Mouse (Mus musculus) CH12.LX (cell line): Measurements from ENCODE around the gene Phf20. TPM values are rescaled to one million over a fixed set of nuclear protein-coding genes. Genes with fewer than 3 reads are reported as not detected.
A peak's percentile ranks its signal among the peaks of the same experiment; 100 is the strongest.

Source experiments
- DNase-seq: peaks from one replicate; pipeline ENCODE4 v3.0.0-alpha.2; 2013; ENCODE audit errors: extremely low read depth
- H3K27ac ChIP-seq: 2 replicates; pipeline ENCODE4 v1.5.1; 2012; ENCODE audit warnings: low read depth, mild to moderate bottlenecking, control low read depth, moderate library complexity; ENCODE audit not compliant: insufficient read depth
- H3K27me3 ChIP-seq: replicated peaks from 2 replicates; pipeline ENCODE3; 2012; ENCODE audit warnings: inconsistent platforms
- H3K36me3 ChIP-seq, 2 experiments: replicated peaks in 1 of 2; 2 replicates each; pipeline versions ENCODE3 to v1.6.1; 2012; ENCODE audit warnings: inconsistent platforms in 1 of 2, low read length in 1 of 2, mild to moderate bottlenecking in 1 of 2, mixed read lengths in 1 of 2, moderate library complexity in 1 of 2; ENCODE audit not compliant: control insufficient read depth in 1 of 2, insufficient read depth in 1 of 2
- H3K4me1 ChIP-seq, 2 experiments: 2 replicates each; pipeline ENCODE4 v1.6.1; 2012; ENCODE audit warnings: inconsistent platforms in 1 of 2, moderate library complexity in 1 of 2; ENCODE audit not compliant: insufficient read depth in 2 of 2, control insufficient read depth in 1 of 2
- H3K4me2 ChIP-seq: 2 replicates; pipeline ENCODE4 v1.6.1; 2012; ENCODE audit warnings: low read depth, mild to moderate bottlenecking, control low read depth; ENCODE audit not compliant: poor library complexity, insufficient read depth, severe bottlenecking
- H3K4me3 ChIP-seq, 3 experiments: fragments of 150-350 bp in 1 of 3; sonication (generic) in 1 of 3; replicated peaks in 1 of 3; 2 replicates each; pipeline versions ENCODE3 to v1.5.1; 2011 to 2012; ENCODE audit warnings: low read depth in 2 of 3, low read length in 2 of 3, mild to moderate bottlenecking in 2 of 3, moderate library complexity in 2 of 3, control low read depth in 1 of 3, improper control_type of control experiment in 1 of 3, inconsistent platforms in 1 of 3, mixed read lengths in 1 of 3; ENCODE audit not compliant: poor library complexity in 1 of 3
- H3K79me2 ChIP-seq: replicated peaks from 2 replicates; pipeline ENCODE4 v1.6.1; 2012; ENCODE audit warnings: mild to moderate bottlenecking, moderate library complexity; ENCODE audit not compliant: control insufficient read depth, poor library complexity, insufficient read depth, severe bottlenecking; ENCODE audit errors: extremely low read depth
- H3K9ac ChIP-seq: 2 replicates; pipeline ENCODE4 v1.6.1; 2012; ENCODE audit warnings: low read depth, mild to moderate bottlenecking, control low read depth, moderate library complexity; ENCODE audit not compliant: insufficient read depth
- H3K9me3 ChIP-seq: replicated peaks from 2 replicates; pipeline ENCODE3; 2012; ENCODE audit warnings: low read length, inconsistent platforms, mixed read lengths
- CHD1 ChIP-seq: IDR thresholded peaks from 2 replicates; pipeline ENCODE4 v1.6.1; 2012; ENCODE audit warnings: low read depth, low read length, improper control_type of control experiment, inconsistent platforms
- CHD2 ChIP-seq: IDR thresholded peaks from 2 replicates; pipeline ENCODE4 v1.6.1; 2011; ENCODE audit warnings: low read length, improper control_type of control experiment
- CTCF ChIP-seq, 2 experiments: IDR thresholded peaks in 1 of 2; conservative IDR thresholded peaks in 1 of 2; 2 replicates each; pipeline ENCODE4 v1.5.1; 2011 to 2012; ENCODE audit warnings: low read depth in 2 of 2, low read length in 2 of 2, improper control_type of control experiment in 1 of 2, inconsistent platforms in 1 of 2, mild to moderate bottlenecking in 1 of 2, moderate library complexity in 1 of 2
- ELF1 ChIP-seq: IDR thresholded peaks from 2 replicates; pipeline ENCODE4 v1.6.1; 2014; ENCODE audit warnings: low read depth, mild to moderate bottlenecking, inconsistent platforms, low read length, improper control_type of control experiment
- ETS1 ChIP-seq: conservative IDR thresholded peaks from 2 replicates; pipeline ENCODE4 v1.6.1; 2012; ENCODE audit warnings: low read depth, mild to moderate bottlenecking, inconsistent platforms, low read length, improper control_type of control experiment, moderate library complexity
- GABPA ChIP-seq: IDR thresholded peaks from 2 replicates; pipeline ENCODE4 v1.6.1; 2012; ENCODE audit warnings: low read depth, low read length, improper control_type of control experiment, inconsistent platforms; ENCODE audit not compliant: insufficient replicate concordance
- JUND ChIP-seq: conservative IDR thresholded peaks from 2 replicates; pipeline ENCODE4 v1.6.1; 2011; ENCODE audit warnings: low read depth, low read length, improper control_type of control experiment
- MAFK ChIP-seq: IDR thresholded peaks from 2 replicates; pipeline ENCODE4 v1.6.1; 2011; ENCODE audit warnings: low read length, improper control_type of control experiment; ENCODE audit not compliant: insufficient replicate concordance
- MYC ChIP-seq: IDR thresholded peaks from 2 replicates; pipeline ENCODE4 v1.6.1; 2011; ENCODE audit warnings: low read depth, mild to moderate bottlenecking, improper control_type of control experiment, low read length
- NELFE ChIP-seq: IDR thresholded peaks from 2 replicates; pipeline ENCODE4 v1.6.1; 2011; ENCODE audit warnings: low read depth, low read length, improper control_type of control experiment
- NRF1 ChIP-seq: IDR thresholded peaks from 2 replicates; pipeline ENCODE4 v1.6.1; 2014; ENCODE audit warnings: low read depth, mild to moderate bottlenecking, inconsistent platforms, low read length, improper control_type of control experiment, moderate library complexity
- PAX5 ChIP-seq: IDR thresholded peaks from 2 replicates; pipeline ENCODE4 v1.6.1; 2012; ENCODE audit warnings: low read length, inconsistent platforms, mixed read lengths
- SMC3 ChIP-seq: IDR thresholded peaks from 2 replicates; pipeline ENCODE4 v1.6.1; 2011; ENCODE audit warnings: low read depth, low read length, improper control_type of control experiment
- TBP ChIP-seq: conservative IDR thresholded peaks from 2 replicates; pipeline ENCODE4 v1.6.1; 2011; ENCODE audit warnings: low read depth, low read length, improper control_type of control experiment
- dilution Hi-C: fragments of 300-500 bp; cut with MboI; formaldehyde crosslinking; loops from 2 replicates; pipeline ENCODE4 v1.14.3; 2020; ENCODE audit warnings: low sequenced_read_pairs; ENCODE audit not compliant: extremely low pct_unique_long_range_greater_than_20kb, extremely low pct_ligation_motif_present
- in situ Hi-C: fragments of 300-500 bp; cut with MboI; formaldehyde crosslinking; loops from 3 replicates; pipeline ENCODE4 v1.14.3; 2019; ENCODE audit warnings: low sequenced_read_pairs, low pct_ligation_motif_present, low pct_unique_long_range_greater_than_20kb, mixed read lengths
- polyA plus RNA-seq: library from polyadenylated mRNA; unstranded; fragments of >175 nt; gene quantifications from 2 replicates; pipeline ENCODE4 v1.2.1, GENCODE M21; 2012; ENCODE audit warnings: low read depth; ENCODE audit not compliant: insufficient read length
- total RNA-seq, 2 experiments: library from RNA; depleted of rRNA; stranded (reverse); fragments of 300-350 nt in 1 of 2; fragments of >200 nt in 1 of 2; gene quantifications; 2 replicates each; pipeline ENCODE4 v1.2.3; 2012 to 2014

The Phf20 gene
- total and polyA plus RNA-seq, 3 experiments: 11.7 to 17.6 (median 13.3) TPM

DNA sequence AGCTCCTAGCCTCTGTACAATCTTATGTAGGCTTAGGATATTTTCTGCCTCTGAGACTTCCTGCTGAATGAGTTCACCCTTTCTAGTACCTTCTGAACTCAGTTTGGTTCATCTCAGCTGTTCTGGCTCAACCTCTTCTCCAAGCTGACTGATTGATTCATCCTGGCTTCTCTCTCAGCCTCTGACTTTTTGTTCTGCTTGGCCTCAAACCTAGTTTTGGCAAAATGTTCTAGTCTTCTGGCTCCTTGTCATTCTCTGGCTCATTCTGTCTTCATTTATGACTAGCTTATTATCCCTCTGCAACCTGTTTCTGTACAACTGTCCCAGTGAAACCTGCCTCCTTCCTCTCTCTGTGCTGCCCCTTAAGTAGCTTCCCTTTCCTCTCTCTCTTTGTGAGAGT is 122.2 kb downstream of the Phf20 start:
- DNase-seq: no peak
- Histone ChIP-seq H3K27me3 (no peaks in the 10 kb centered on the region), H3K4me3 (no peak overlapping the region)
- TF ChIP-seq CHD1: no peak
- TF ChIP-seq, all 38 proteins: peak for 0
- no peak overlapping the region for H3K27ac ChIP-seq
- peaks cover 3% of the 10 kb centered on the region; the same call in 1 of the 2 replicates for H3K79me2 ChIP-seq
- H3K36me3 ChIP-seq: peaks cover 0 to 52% of the 10 kb centered on the region in 2 experiments
- peaks cover 5 to 20% of the 10 kb centered on the region in 2 experiments; a peak in 3 of 4 replicates for H3K4me1 ChIP-seq
- in situ Hi-C loops: no loop called here
- peaks cover 11% of the 10 kb centered on the region for H3K9me3 ChIP-seq
- no peak overlapping the region for H3K4me2 ChIP-seq
- H3K9ac ChIP-seq: no peak overlapping the region
- dilution Hi-C loops: no loop called here

DNA sequence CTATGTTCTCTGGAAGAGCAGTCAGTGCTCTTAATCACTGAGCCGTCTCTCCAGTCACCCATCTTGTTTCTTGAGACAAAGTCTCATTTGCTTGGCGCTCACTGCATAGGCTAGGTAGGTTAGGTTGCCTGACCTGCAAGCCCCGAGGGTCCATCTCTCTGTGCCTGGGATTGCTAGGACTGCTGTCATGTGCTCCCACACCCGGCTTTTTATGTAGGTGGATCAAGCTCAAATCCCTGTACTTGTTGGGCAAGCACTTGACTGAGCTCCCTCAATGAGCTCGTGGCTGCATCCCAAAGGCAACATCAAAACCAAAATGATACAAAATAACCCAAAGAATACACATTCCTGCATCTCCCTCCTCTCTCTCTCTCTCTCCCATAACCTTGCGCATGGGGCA is 125.3 kb downstream of the Phf20 start:
- Histone ChIP-seq H3K79me2 (no peaks in the 10 kb centered on the region; the same call in 1 of the 2 replicates), H3K9ac (no peak overlapping the region), H3K4me3 (no peak overlapping the region), H3K27me3 (no peaks in the 10 kb centered on the region), H3K4me2 (no peak overlapping the region), H3K27ac (no peak overlapping the region), H3K9me3 (peaks cover 6% of the 10 kb centered on the region), H3K36me3 (peaks cover 0 to 28% of the 10 kb centered on the region in 2 experiments), H3K4me1 (peaks cover 3 to 17% of the 10 kb centered on the region in 2 experiments; a peak in 3 of 4 replicates)
- TF ChIP-seq SMC3 (no peak), NRF1 (no peak), JUND (no peak), ETS1 (no peak), MAFK (no peak), GABPA (no peak), CHD2 (no peak), CTCF (conservative IDR thresholded peaks at IDR 0.05 in 1 of 2, IDR thresholded peaks at IDR 0.05 in 1 of 2; ENCODE audit: low read depth in 2 of 2, low read length in 2 of 2) (no peak), NELFE (no peak), MYC (no peak)
- no peak for DNase-seq
- dilution Hi-C loops (no loop called here), in situ Hi-C loops (no loop called here)

GRCm38 (mm10) chr2:156324116-156324588 is 127.9 kb downstream of the Phf20 start:
- in situ Hi-C loops (no loop called here), dilution Hi-C loops (no loop called here)
- TF ChIP-seq TBP: no peak
- TF ChIP-seq PAX5: no peak
- TF ChIP-seq ELF1: no peak
- TF ChIP-seq CHD2: peak; percentile 65
- H3K27ac ChIP-seq: no peak overlapping the region
- H3K9ac ChIP-seq: no peak overlapping the region
- H3K27me3 ChIP-seq: no peaks in the 10 kb centered on the region
- peaks cover 9% of the 10 kb centered on the region for H3K9me3 ChIP-seq
- H3K4me2 ChIP-seq: peak overlapping the region; percentile 19; the same call in 1 of the 2 replicates
- peaks cover 0 to 26% of the 10 kb centered on the region in 2 experiments for H3K36me3 ChIP-seq
- H3K4me3 ChIP-seq: no peak overlapping the region
- H3K79me2 ChIP-seq: no peaks in the 10 kb centered on the region; the same call in 1 of the 2 replicates
- DNase-seq: peak; percentile 52
- H3K4me1 ChIP-seq: peaks cover 3 to 15% of the 10 kb centered on the region in 2 experiments; a peak in 3 of 4 replicates
